Mouse (Mus musculus): ENCODE results near the gene Actr10.

- TF ChIP-seq CTCF (IDR thresholded peaks at IDR 0.05; ENCODE audit: low read depth, low read length) (no peak), GATA1 (IDR thresholded peaks at IDR 0.05; ENCODE audit: borderline replicate concordance, low read length) (no peak)
Measured at GRCm38 (mm10) chr12:70997225-70997624, 59.6 kb downstream of the Actr10 start.
